ENCODE assay signal across 20 mouse cellular contexts in genomic region chr12:16723601-16724000, GRCm38 (mm10).
DNase-seq lines count a peak whose midpoint lies in the region; ATAC-seq and TF ChIP-seq lines count a peak whose summit lies in the region.
"Had no signal": no experiment of that assay in that cellular context is flagged by ENCODE, and none has a peak within 500 bp of the region (broad histone marks: within the 10 kb centered on the region; RNA-seq: fewer than 3 reads in every experiment).

No protein-coding gene starts in this region.

- no peaks in the 10 kb centered on the region for H3K9me3 ChIP-seq in stomach, postnatal 0 days (ENCODE audit: control insufficient read depth, low read length)
- H3K9me3 ChIP-seq: hindbrain, embryonic 10.5 days; lung, embryonic 15.5 days; midbrain, embryonic 15.5 days had no signal

- TF ChIP-seq POLR2A in brain, embryonic 14.5 days (IDR thresholded peaks at IDR 0.05; ENCODE audit: borderline replicate concordance, extremely low read depth, insufficient read depth, insufficient read length, poor library complexity, severe bottlenecking), result no peak

- H3K4me1 ChIP-seq in stomach, postnatal 0 days (replicated peaks; ENCODE audit: control insufficient read depth, insufficient read depth), result no peaks in the 10 kb centered on the region
- H3K4me1 ChIP-seq: lung, embryonic 15.5 days; midbrain, embryonic 15.5 days had no signal

- TF ChIP-seq CTCF in brain, embryonic 14.5 days (IDR thresholded peaks at IDR 0.05; ENCODE audit: borderline replicate concordance, extremely low read depth, insufficient read depth, insufficient read length), result no peak
- no peak for TF ChIP-seq CTCF in stomach, postnatal 0 days (IDR thresholded peaks at IDR 0.05; ENCODE audit: low read depth)

- WGBS in stomach, postnatal 0 days, result 49% methylated on average over 3 of the region's 3 CpGs

- no peak overlapping the region for H3K4me3 ChIP-seq in stomach, postnatal 0 days (ENCODE audit: low read depth, low read length)
- H3K4me3 ChIP-seq: erythroblast, embryonic 14.5 days; hindbrain, embryonic 10.5 days; lung, embryonic 15.5 days; midbrain, embryonic 15.5 days; myocyte had no signal

- peak; percentile 34 for DNase-seq in embryo, embryonic 11 days
- DNase-seq in embryo, embryonic 9.5 days (ENCODE audit: extremely low spot score), result no peak
- peak; percentile 7 to 15 for DNase-seq in spleen, postnatal 36 days (ENCODE audit: low spot score in 2 of 2)
- no peak for DNase-seq in spleen, postnatal 14 days (ENCODE audit: low spot score in 2 of 2)
- peak; percentile 4 for DNase-seq in brain, embryonic 14.5 days (ENCODE audit: low read depth)
- no peak for DNase-seq in ovary, postnatal 14 days (ENCODE audit: low spot score)
- DNase-seq in stomach, postnatal 0 days (ENCODE audit: low spot score), result no peak
- DNase-seq: adrenal gland, adult 8-10 months; cerebellum, adult 9-11 months; gastrocnemius, postnatal 25 days; kidney, postnatal 14 days had no signal

- H3K27ac ChIP-seq in stomach, postnatal 0 days (replicated peaks), result no peak overlapping the region
- H3K27ac ChIP-seq: hindbrain, embryonic 10.5 days; hindbrain, postnatal 0 days; liver, embryonic 14.5 days; lung, embryonic 15.5 days; midbrain, embryonic 15.5 days had no signal

- TF ChIP-seq EP300 in stomach, postnatal 0 days (optimal IDR thresholded peaks at IDR 0.05), result no peak

- ATAC-seq in stomach, postnatal 0 days (ENCODE audit: low FRiP score, low TSS enrichment), result no peak
- ATAC-seq: forebrain, embryonic 14.5 days; hindbrain, postnatal 0 days; intestine, postnatal 0 days; midbrain, embryonic 15.5 days had no signal

- no peak overlapping the region for H3K9ac ChIP-seq in stomach, postnatal 0 days (ENCODE audit: low read length)
- H3K9ac ChIP-seq: liver, embryonic 14.5 days; lung, embryonic 15.5 days; midbrain, embryonic 15.5 days had no signal

- no peaks in the 10 kb centered on the region for H3K36me3 ChIP-seq in stomach, postnatal 0 days (ENCODE audit: control insufficient read depth, insufficient read depth, low read length)
- H3K36me3 ChIP-seq: lung, embryonic 15.5 days; midbrain, embryonic 15.5 days had no signal

- no peak overlapping the region for H3K4me2 ChIP-seq in stomach, postnatal 0 days (replicated peaks; ENCODE audit: low read depth)
- H3K4me2 ChIP-seq: lung, embryonic 15.5 days; midbrain, embryonic 15.5 days had no signal

- no peaks in the 10 kb centered on the region for H3K27me3 ChIP-seq in stomach, postnatal 0 days (ENCODE audit: control insufficient read depth, insufficient read depth, low read length)
- H3K27me3 ChIP-seq: lung, embryonic 15.5 days; midbrain, embryonic 15.5 days had no signal

Comparison
In these comparisons a context has a peak if more than half of its experiments do, and no peak if none do; other contexts are left out.
1. DNase-seq: peak in embryo, embryonic 11 days (single experiment), spleen, postnatal 36 days (2 of 2) and brain, embryonic 14.5 days (single experiment); none in embryo, embryonic 9.5 days (single experiment), spleen, postnatal 14 days (0 of 2), ovary, postnatal 14 days (single experiment) and stomach, postnatal 0 days (single experiment).